Mouse (Mus musculus) spleen, adult 2 months (tissue): ENCODE measurements at regions not wholly inside any gene's neighbourhood (a gene's known extent, or its start where the extent isn't known, plus 50 kb on each side); places are given as distances from the start of the nearest gene placed in this dataset.

Experiments used
- CTCF ChIP-seq: fragments of 200-500 bp; IDR thresholded peaks from 2 replicates; pipeline ENCODE4 v1.5.1; 2011; ENCODE audit warnings: mild to moderate bottlenecking, inconsistent platforms; ENCODE audit not compliant: insufficient read depth, insufficient read length, insufficient replicate concordance; ENCODE audit errors: extremely low read depth
- POLR2A ChIP-seq: fragments of 200-500 bp; IDR thresholded peaks from 2 replicates; pipeline ENCODE4 v1.6.1; 2011; ENCODE audit warnings: low read depth, low read length, inconsistent platforms

DNA sequence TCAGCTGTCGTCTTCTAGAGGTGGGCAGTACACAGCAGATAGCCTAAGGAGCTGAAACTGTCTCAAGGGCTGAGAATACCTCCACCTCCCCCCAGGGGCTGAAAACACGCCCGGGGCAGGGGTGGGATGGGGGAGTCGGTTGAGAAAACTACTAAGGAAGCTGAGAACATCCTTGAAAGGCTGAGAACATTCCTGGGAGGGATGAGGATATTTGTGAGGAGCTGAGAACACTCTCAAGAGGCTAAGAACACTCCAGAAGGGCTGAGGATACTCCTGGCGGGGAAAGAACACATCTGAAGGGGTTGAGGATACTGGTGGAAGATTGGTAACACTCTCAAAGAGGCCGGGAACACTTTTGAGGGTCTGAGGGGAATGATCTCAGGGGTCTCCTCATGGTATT lies 81.3 kb upstream of the Gm9887 start:
- TF ChIP-seq CTCF (no peak), POLR2A (no peak)
